Mouse (Mus musculus) stomach, postnatal 0 days (tissue): Measurements from ENCODE around the gene Spen. TPM values are rescaled to one million over a fixed set of nuclear protein-coding genes. Genes with fewer than 3 reads are reported as not detected.

Experiments
- ATAC-seq: fragments of 200-750 bp; cut with Nextera tagmentation; 2 replicates; pipeline ENCODE4 v1.8.0; 2017; ENCODE audit not compliant: low FRiP score, low TSS enrichment
- DNase-seq: peaks from one replicate; pipeline ENCODE4 v3.0.0-alpha.2; 2016; ENCODE audit warnings: low spot score
- H3K27ac ChIP-seq: fragments of 300-500 bp; sonication (generic); replicated peaks from 2 replicates; pipeline ENCODE4 v1.5.1; 2014; ENCODE audit warnings: mild to moderate bottlenecking, control low read depth
- H3K27me3 ChIP-seq: fragments of 300-500 bp; sonication (generic); 2 replicates; pipeline ENCODE4 v1.6.1; 2014; ENCODE audit warnings: low read length; ENCODE audit not compliant: control insufficient read depth, insufficient read depth
- H3K36me3 ChIP-seq: fragments of 300-500 bp; sonication (generic); 2 replicates; pipeline ENCODE4 v1.6.1; 2014; ENCODE audit warnings: low read length, mixed read lengths; ENCODE audit not compliant: control insufficient read depth, insufficient read depth
- H3K4me1 ChIP-seq: fragments of 300-500 bp; sonication (generic); replicated peaks from 2 replicates; pipeline ENCODE4 v1.6.1; 2014; ENCODE audit warnings: antibody characterized with exemption; ENCODE audit not compliant: control insufficient read depth, insufficient read depth
- H3K4me2 ChIP-seq: fragments of 300-500 bp; sonication (generic); replicated peaks from 2 replicates; pipeline ENCODE4 v1.6.1; 2014; ENCODE audit warnings: low read depth, mild to moderate bottlenecking, control low read depth, moderate library complexity
- H3K4me3 ChIP-seq: fragments of 300-500 bp; sonication (generic); 2 replicates; pipeline ENCODE4 v1.5.1; 2014; ENCODE audit warnings: low read depth, low read length, control low read depth
- H3K9ac ChIP-seq: fragments of 300-500 bp; sonication (generic); 2 replicates; pipeline ENCODE4 v1.6.1; 2014; ENCODE audit warnings: mild to moderate bottlenecking, low read length, control low read depth, mixed read lengths
- H3K9me3 ChIP-seq: fragments of 300-500 bp; sonication (generic); 2 replicates; pipeline ENCODE4 v1.6.1; 2016; ENCODE audit warnings: low read length; ENCODE audit not compliant: control insufficient read depth
- CTCF ChIP-seq: IDR thresholded peaks from 2 replicates; pipeline ENCODE4 v1.5.1; 2016; ENCODE audit warnings: antibody characterized with exemption, low read depth, mild to moderate bottlenecking, moderate library complexity
- EP300 ChIP-seq: optimal IDR thresholded peaks from 2 replicates; pipeline ENCODE3; 2016; ENCODE audit warnings: antibody characterized with exemption
- WGBS: fragments of 180-500 bp; shearing (Covaris S2); extraction: QIAGEN DNeasy Blood & Tissue Kit; methylation state at CpG from one replicate; pipeline ENCODE4 v1.1.7; 2014; 5-methylcytosine and 5-hydroxymethylcytosine counted together
- polyA plus RNA-seq: library from polyadenylated mRNA; unstranded; fragments of >200 nt; fragmentation: Nextera tagmentation; extraction: Ambion mirVana; gene quantifications from 2 replicates; pipeline ENCODE4 v1.2.1, GENCODE M21; 2015

Spen gene
- polyA plus RNA-seq: 2.9 and 3.2 TPM in 2 replicates

DNA sequence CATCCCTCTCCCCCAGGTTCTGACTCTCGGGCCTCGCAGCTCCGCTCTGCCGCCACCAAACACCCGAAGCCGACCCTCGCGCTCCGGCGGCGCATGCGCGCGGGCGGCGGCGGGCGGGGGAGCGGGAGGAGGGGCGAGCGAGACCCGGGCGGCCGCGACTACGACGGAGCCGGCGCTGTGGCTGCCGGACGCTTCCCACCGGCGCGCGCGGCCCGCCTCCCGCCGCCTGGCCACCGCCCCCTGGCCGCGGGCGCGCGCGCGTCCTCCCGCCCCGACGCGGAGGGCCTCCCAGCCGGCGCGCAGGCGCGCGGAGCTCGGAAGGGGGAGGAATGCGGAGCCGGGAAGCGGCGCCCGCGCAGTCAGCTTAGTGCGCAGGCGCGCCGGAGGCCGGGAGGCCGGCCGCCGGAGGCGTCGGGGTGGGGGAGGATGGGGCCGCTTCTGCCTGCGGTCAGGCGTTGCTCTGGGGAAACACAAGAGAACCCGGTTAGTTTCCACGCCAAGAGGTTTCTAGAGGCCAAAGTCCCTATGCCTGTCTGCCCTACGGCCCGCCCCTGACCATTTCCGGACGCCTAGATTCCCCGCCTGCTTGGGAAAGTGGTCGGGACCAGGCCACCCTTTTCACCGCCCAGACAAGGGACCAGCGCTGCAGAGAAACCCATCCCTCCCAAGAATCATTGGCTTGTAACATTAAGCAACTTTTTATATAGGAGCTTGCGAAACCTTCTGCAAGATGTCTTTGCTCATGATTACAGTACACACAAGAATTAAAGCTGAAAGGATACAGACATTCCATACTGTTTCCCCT lies at the start of gene Spen:
Gene Spen, minus strand, starts transcription at position 190 of the 805 bp plus-strand sequence.
- under 1% methylated on average over 48 of the region's 88 CpGs for WGBS

GRCm38 (mm10) chr4:141583919-141584318 lies 45.5 kb upstream of the Spen start:
- ATAC-seq (no peak), DNase-seq (no peak)
- Histone ChIP-seq H3K27ac (no peak overlapping the region), H3K4me3 (no peak overlapping the region), H3K36me3 (peaks cover 11% of the 10 kb centered on the region), H3K4me2 (no peak overlapping the region), H3K27me3 (no peaks in the 10 kb centered on the region), H3K9me3 (no peaks in the 10 kb centered on the region), H3K9ac (no peak overlapping the region), H3K4me1 (no peaks in the 10 kb centered on the region)
- no peak for TF ChIP-seq EP300
- no peak for TF ChIP-seq CTCF
- WGBS: 93% methylated on average over 8 of the region's 8 CpGs

More for the DNA sequence above, at the start of gene Spen:
- ATAC-seq (peak; percentile 92), DNase-seq (peak; percentile 95)
- Histone ChIP-seq H3K4me1 (no peaks in the 10 kb centered on the region; the same call in 1 of the 2 replicates), H3K4me3 (peak within 1 kb of the TSS; percentile 93), H3K9me3 (no peaks in the 10 kb centered on the region), H3K27ac (peak within 1 kb of the TSS; percentile 98), H3K36me3 (no peaks in the 10 kb centered on the region), H3K9ac (peak within 1 kb of the TSS; percentile 94), H3K4me2 (peak within 1 kb of the TSS; percentile 96), H3K27me3 (no peaks in the 10 kb centered on the region)
- TF ChIP-seq EP300 (no peak), CTCF (no peak)

GRCm38 (mm10) chr4:141581051-141581450 lies 42.7 kb upstream of the Spen start:
- Histone ChIP-seq H3K4me3 (no peak overlapping the region), H3K4me2 (no peak overlapping the region), H3K27ac (no peak overlapping the region), H3K4me1 (no peaks in the 10 kb centered on the region), H3K27me3 (no peaks in the 10 kb centered on the region), H3K9me3 (no peaks in the 10 kb centered on the region), H3K36me3 (peaks cover 15% of the 10 kb centered on the region; the same call in 1 of the 2 replicates), H3K9ac (no peak overlapping the region)
- ATAC-seq: no peak
- TF ChIP-seq EP300: no peak
- no peak for TF ChIP-seq CTCF
- DNase-seq: no peak
- WGBS: 93% methylated on average over 13 of the region's 13 CpGs

DNA sequence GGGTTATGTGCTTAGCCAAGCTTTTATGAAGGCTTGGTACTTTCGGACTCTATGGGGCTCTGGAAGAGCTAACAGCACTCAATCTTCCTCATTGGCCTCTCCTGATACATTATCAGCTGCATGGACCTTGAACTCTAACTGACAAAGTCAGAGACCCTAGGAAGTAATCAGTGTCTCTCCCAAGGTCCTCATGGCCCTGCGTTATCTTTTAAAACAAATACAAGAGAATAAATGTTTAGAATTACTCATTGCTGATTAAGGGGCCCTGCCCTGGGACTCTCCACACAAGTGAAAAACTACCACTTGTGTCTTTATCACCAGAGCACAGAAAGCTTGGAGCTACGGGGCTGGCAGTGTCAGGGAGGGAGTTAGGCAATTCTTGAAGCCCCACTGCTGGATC lies 40.4 kb upstream of the Spen start:
- Histone ChIP-seq H3K27me3 (no peaks in the 10 kb centered on the region), H3K4me2 (no peak overlapping the region), H3K4me1 (no peaks in the 10 kb centered on the region), H3K27ac (0 out of 2 replicates have a peak overlapping the region, but pooled peaks have one; percentile 1), H3K4me3 (no peak overlapping the region), H3K9ac (no peak overlapping the region), H3K9me3 (no peaks in the 10 kb centered on the region), H3K36me3 (peaks cover 15% of the 10 kb centered on the region; the same call in 1 of the 2 replicates)
- 23% methylated on average over 3 of the region's 3 CpGs for WGBS
- ATAC-seq: peak; percentile 83
- TF ChIP-seq CTCF (no peak), EP300 (no peak)
- DNase-seq: peak; percentile 64

- H3K27ac ChIP-seq: no peak overlapping the region
- no peaks in the 10 kb centered on the region for H3K27me3 ChIP-seq
- no peaks in the 10 kb centered on the region for H3K4me1 ChIP-seq
- no peak overlapping the region for H3K9ac ChIP-seq
- 95% methylated on average over 7 of the region's 7 CpGs for WGBS
- TF ChIP-seq EP300 (no peak), CTCF (peak; percentile 60)
- peaks cover 8% of the 10 kb centered on the region; the same call in 1 of the 2 replicates for H3K36me3 ChIP-seq
- no peaks in the 10 kb centered on the region for H3K9me3 ChIP-seq
- H3K4me2 ChIP-seq: no peak overlapping the region
- ATAC-seq: no peak
- peak; percentile 37 for DNase-seq
- no peak overlapping the region for H3K4me3 ChIP-seq
These were observed 38.5 kb upstream of the Spen start for GRCm38 (mm10) chr4:141576877-141577276.

DNA sequence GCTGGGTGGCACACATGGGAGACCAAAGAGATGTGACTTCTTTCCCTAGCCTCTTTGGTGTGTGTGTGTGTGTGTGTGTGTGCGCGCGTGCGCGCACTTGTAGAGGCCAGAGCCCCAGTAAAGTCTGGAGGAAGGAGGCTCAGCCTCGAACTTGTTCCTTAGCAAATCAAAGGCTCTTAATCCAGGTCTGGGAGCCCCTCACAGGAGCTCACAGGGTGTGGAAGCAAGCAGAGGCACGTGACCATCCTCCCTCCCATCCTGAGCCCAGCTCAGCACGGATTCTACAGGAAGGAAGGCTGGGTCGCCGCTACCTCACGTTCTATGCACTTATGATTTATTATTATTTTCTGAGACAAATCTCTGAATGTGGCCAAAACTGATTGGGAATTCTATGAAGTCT lies 38.0 kb upstream of the Spen start:
- DNase-seq (no peak), ATAC-seq (no peak)
- H3K4me2 ChIP-seq: no peak overlapping the region
- H3K9ac ChIP-seq: no peak overlapping the region
- 78% methylated on average over 11 of the region's 11 CpGs for WGBS
- TF ChIP-seq EP300: no peak
- no peak for TF ChIP-seq CTCF
- no peaks in the 10 kb centered on the region for H3K4me1 ChIP-seq
- no peaks in the 10 kb centered on the region for H3K9me3 ChIP-seq
- no peaks in the 10 kb centered on the region for H3K27me3 ChIP-seq
- peaks cover 8% of the 10 kb centered on the region; the same call in 1 of the 2 replicates for H3K36me3 ChIP-seq
- H3K27ac ChIP-seq: 0 out of 2 replicates have a peak overlapping the region, but pooled peaks have one; percentile 8
- H3K4me3 ChIP-seq: no peak overlapping the region
